Mouse (Mus musculus) kidney, adult 11 months (tissue): ENCODE results near the gene 0610040J01Rik.
"Not testable (repeated sequence)": the region's sequence is repeated elsewhere in the genome, so short reads cannot be mapped to it uniquely, and the experiment has no call there.

Experiments
- DNase-seq: peaks from one replicate; pipeline ENCODE4 v3.0.0; 2022

Gene 0610040J01Rik

GRCm38 (mm10) chr5:63831054-63831453 lies 18.9 kb downstream of the 0610040J01Rik start:
- DNase-seq, result no peak

- DNase-seq, result peak; percentile 74
Observed at GRCm38 (mm10) chr5:63833955-63834354, 21.8 kb downstream of the 0610040J01Rik start.

GRCm38 (mm10) chr5:63834435-63834834 lies 22.3 kb downstream of the 0610040J01Rik start:
- DNase-seq, result no peak

GRCm38 (mm10) chr5:63837115-63837514 lies 25.0 kb downstream of the 0610040J01Rik start:
- DNase-seq, result no peak

- DNase-seq, result no peak
Observed at GRCm38 (mm10) chr5:63837851-63838250, 25.7 kb downstream of the 0610040J01Rik start.

- no peak for DNase-seq
Observed at GRCm38 (mm10) chr5:63839801-63840416, 27.7 kb downstream of the 0610040J01Rik start.

- peak; percentile 63 for DNase-seq
Observed at GRCm38 (mm10) chr5:63847080-63847479, 34.9 kb downstream of the 0610040J01Rik start.

- DNase-seq, result peak; percentile 92
Observed at GRCm38 (mm10) chr5:63847541-63848226, 35.5 kb downstream of the 0610040J01Rik start.

GRCm38 (mm10) chr5:63858901-63859300 lies 46.7 kb downstream of the 0610040J01Rik start:
- DNase-seq, result no peak

- peak; percentile 90 for DNase-seq
Observed at GRCm38 (mm10) chr5:63867421-63867820, 55.3 kb downstream of the 0610040J01Rik start.

- DNase-seq, result no peak
Observed at GRCm38 (mm10) chr5:63872176-63872932, 60.2 kb downstream of the 0610040J01Rik start.

- DNase-seq, result peak; percentile 73
Observed at GRCm38 (mm10) chr5:63874880-63875279, 62.7 kb downstream of the 0610040J01Rik start.

GRCm38 (mm10) chr5:63876081-63876480 lies 63.9 kb downstream of the 0610040J01Rik start:
- peak; percentile 57 for DNase-seq

- DNase-seq, result no peak
Observed at GRCm38 (mm10) chr5:63879026-63879425, 66.9 kb downstream of the 0610040J01Rik start.

GRCm38 (mm10) chr5:63886292-63886691 lies 74.1 kb downstream of the 0610040J01Rik start:
- DNase-seq, result no peak

- peak; percentile 37 for DNase-seq
Observed at GRCm38 (mm10) chr5:63886709-63887108, 74.5 kb downstream of the 0610040J01Rik start.

GRCm38 (mm10) chr5:63887111-63887510 lies 74.9 kb downstream of the 0610040J01Rik start:
- no peak for DNase-seq

GRCm38 (mm10) chr5:63891241-63891640 lies 79.1 kb downstream of the 0610040J01Rik start:
- no peak for DNase-seq

GRCm38 (mm10) chr5:63891912-63892311 lies 79.7 kb downstream of the 0610040J01Rik start:
- no peak for DNase-seq

- not testable (repeated sequence) for DNase-seq
Observed at GRCm38 (mm10) chr5:63897001-63897819, 85.0 kb downstream of the 0610040J01Rik start.

GRCm38 (mm10) chr5:63897820-63898110 lies 85.6 kb downstream of the 0610040J01Rik start:
- DNase-seq, result no peak

- DNase-seq, result no peak
Observed at GRCm38 (mm10) chr5:63903329-63903728, 91.2 kb downstream of the 0610040J01Rik start.
